In the genomic region with DNA sequence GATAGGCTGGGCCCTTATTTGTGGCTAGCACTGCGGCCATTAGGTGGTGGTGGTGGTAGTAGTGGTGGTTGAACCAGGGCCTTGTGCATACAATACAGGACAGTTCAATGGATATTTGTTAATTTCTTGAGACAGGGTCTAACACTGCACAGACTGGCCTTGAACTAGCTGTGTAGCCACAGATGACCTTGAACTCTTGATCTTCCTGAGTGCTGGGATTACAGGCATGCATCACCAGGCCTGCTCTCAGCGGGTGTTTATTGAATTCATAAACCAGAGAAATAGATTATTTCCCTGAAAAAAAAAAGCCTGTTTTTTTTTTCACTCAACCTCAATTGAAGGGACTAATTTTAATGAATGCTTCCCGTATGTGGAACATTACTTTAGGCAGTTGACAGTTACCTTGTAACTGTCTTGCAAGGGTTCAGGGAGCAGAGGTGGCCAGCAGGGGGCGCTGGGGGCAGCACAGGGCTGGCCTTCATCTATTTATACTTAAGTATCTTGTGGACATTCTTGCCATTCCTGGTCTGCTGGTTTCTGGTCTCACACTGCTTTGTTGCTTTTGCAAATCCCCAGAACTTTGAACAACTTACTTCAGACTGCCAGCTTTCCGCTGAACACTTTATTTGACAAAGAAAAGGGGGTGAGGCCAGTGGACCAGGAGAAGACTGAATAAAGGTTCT, we compare ENCODE assay signal across 8 mouse cellular contexts. TPM values are rescaled to one million over a fixed set of nuclear protein-coding genes. Genes with fewer than 3 reads are reported as not detected.
A peak's percentile ranks its signal among the peaks of the same experiment; 100 is the strongest.
DNase-seq lines count a peak whose midpoint lies in the region; ATAC-seq and TF ChIP-seq lines count a peak whose summit lies in the region.

No protein-coding gene starts in this region.

- H3K9me3 ChIP-seq in neural tube, embryonic 15.5 days (replicated peaks): no peaks in the 10 kb centered on the region
- H3K9me3 ChIP-seq in liver, postnatal 0 days (ENCODE audit: low read length): no peaks in the 10 kb centered on the region

- H3K36me3 ChIP-seq in neural tube, embryonic 15.5 days: no peaks in the 10 kb centered on the region
- no peaks in the 10 kb centered on the region for H3K36me3 ChIP-seq in liver, postnatal 0 days (replicated peaks; ENCODE audit: insufficient read depth, low read length)

- peak; percentile 82 for DNase-seq in neural tube, embryonic 10.5 days (ENCODE audit: extremely low spot score, low spot score)
- peak; percentile 46 for DNase-seq in c-Kit-negative CD71-positive TER-119-positive erythroid progenitor cells, embryonic 14.5 days (ENCODE audit: low read depth, low spot score)
- peak; percentile 69 for DNase-seq in forelimb bud, embryonic 11.5 days (ENCODE audit: low read depth, low spot score)
- DNase-seq in kidney, adult 9 months: peak; percentile 82
- peak; percentile 78 for DNase-seq in liver, postnatal 0 days
- peak; percentile 73 for DNase-seq in right cerebral cortex, postnatal 14 days
- DNase-seq in yolk sac, embryonic 10.5 days (ENCODE audit: low spot score): peak; percentile 72

- H3K4me1 ChIP-seq in neural tube, embryonic 15.5 days: peaks cover 13% of the 10 kb centered on the region
- H3K4me1 ChIP-seq in liver, postnatal 0 days (ENCODE audit: insufficient read depth): no peaks in the 10 kb centered on the region

- no peak overlapping the region for H3K27ac ChIP-seq in neural tube, embryonic 15.5 days (replicated peaks)
- no peak overlapping the region for H3K27ac ChIP-seq in liver, postnatal 0 days (ENCODE audit: low read depth)

- no peak overlapping the region for H3K9ac ChIP-seq in neural tube, embryonic 15.5 days (replicated peaks)
- no peak overlapping the region for H3K9ac ChIP-seq in liver, postnatal 0 days (replicated peaks)

- no peak overlapping the region for H3K4me2 ChIP-seq in neural tube, embryonic 15.5 days
- H3K4me2 ChIP-seq in liver, postnatal 0 days (ENCODE audit: low read depth, low read length): no peak overlapping the region

- no peak for ATAC-seq in neural tube, embryonic 15.5 days (ENCODE audit: low FRiP score)
- no peak for ATAC-seq in liver, postnatal 0 days

- TF ChIP-seq CTCF in liver, postnatal 0 days (IDR thresholded peaks at IDR 0.05; ENCODE audit: low read depth): peak; percentile 84

- 49% methylated on average over 5 of the region's 5 CpGs for WGBS in neural tube, embryonic 15.5 days
- WGBS in liver, postnatal 0 days (ENCODE audit: insufficient replicate concordance): 49% methylated on average over 5 of the region's 5 CpGs

- H3K27me3 ChIP-seq in neural tube, embryonic 15.5 days (replicated peaks): 0 out of 2 replicates have a peak, but pooled peaks cover 3% of the 10 kb centered on the region
- 0 out of 2 replicates have a peak, but pooled peaks cover 3% of the 10 kb centered on the region for H3K27me3 ChIP-seq in liver, postnatal 0 days (ENCODE audit: insufficient read depth, low read length)

- H3K4me3 ChIP-seq in neural tube, embryonic 15.5 days (replicated peaks): no peak overlapping the region
- no peak overlapping the region for H3K4me3 ChIP-seq in liver, postnatal 0 days (ENCODE audit: low read depth, low read length)

- TF ChIP-seq EP300 in liver, postnatal 0 days (IDR thresholded peaks at IDR 0.05; ENCODE audit: low read depth): no peak

RNA-seq across cellular contexts. Expression of a gene that starts 8.6 kb away (rescaled TPM):
- polyA plus RNA-seq in neural tube, embryonic 15.5 days (2015; fragmentation: Nextera tagmentation; extraction: Ambion mirVana): 16.5 and 17.8 TPM in 2 replicates
- 0.11 and 0.15 TPM in 2 replicates for polyA plus RNA-seq in liver, postnatal 0 days (2015; fragmentation: Nextera tagmentation; extraction: Ambion mirVana)

RNA-seq across cellular contexts. Expression of a gene that starts 53.0 kb away (rescaled TPM):
- 20.5 and 21.8 TPM in 2 replicates for polyA plus RNA-seq in neural tube, embryonic 15.5 days (2015; fragmentation: Nextera tagmentation; extraction: Ambion mirVana)
- polyA plus RNA-seq in liver, postnatal 0 days (2015; fragmentation: Nextera tagmentation; extraction: Ambion mirVana): 3.7 and 5.1 TPM in 2 replicates

Comparison
In these comparisons a context has a peak if more than half of its experiments do, and no peak if none do; other contexts are left out.
1. RNA of a gene that starts 8.6 kb away (polyA plus RNA-seq): 16.5 to 17.8 TPM in neural tube, embryonic 15.5 days; 0.11 to 0.15 TPM in liver, postnatal 0 days; every median in the first group is over 10 times any median in the second.
2. Peak in every context shown above with its lines, with median percentiles within 50 percentile points of each other: DNase-seq.